Comparison of ENCODE assay signal across 10 mouse cellular contexts in genomic region chr12:83713749-83714148, GRCm38 (mm10). TPM values are rescaled to one million over a fixed set of nuclear protein-coding genes. Genes with fewer than 3 reads are reported as not detected.
DNase-seq lines count a peak whose midpoint lies in the region; ATAC-seq and TF ChIP-seq lines count a peak whose summit lies in the region.
"Had no signal": no experiment of that assay in that cellular context is flagged by ENCODE, and none has a peak within 500 bp of the region (broad histone marks: within the 10 kb centered on the region; RNA-seq: fewer than 3 reads in every experiment).

No protein-coding gene starts in this region.

- H3K27me3 ChIP-seq in hindbrain, embryonic 15.5 days = no peaks in the 10 kb centered on the region
- H3K27me3 ChIP-seq in hindbrain, embryonic 10.5 days (ENCODE audit: insufficient read depth, poor library complexity, severe bottlenecking) = no peaks in the 10 kb centered on the region
- H3K27me3 ChIP-seq in splenic B cell, adult 2 months (ENCODE audit: control insufficient read depth, insufficient read depth, low read length, poor library complexity, severe bottlenecking) = no peaks in the 10 kb centered on the region
- H3K27me3 ChIP-seq: lung, embryonic 15.5 days had no signal

- DNase-seq in hindbrain, embryonic 10.5 days (ENCODE audit: low spot score) = no peak
- DNase-seq in 3T3-L1 (ENCODE audit: low read depth, low spot score) = peak; percentile 83
- peak; percentile 81 for DNase-seq in cerebellum, adult 9-10 months
- DNase-seq in layer of hippocampus, adult 2 months (ENCODE audit: low spot score in 2 of 2) = peak; percentile 64 to 68
- peak; percentile 71 for DNase-seq in splenic B cell, adult 2 months (ENCODE audit: low read depth, low spot score)

- no peaks in the 10 kb centered on the region for H3K4me1 ChIP-seq in hindbrain, embryonic 15.5 days (replicated peaks)
- H3K4me1 ChIP-seq in hindbrain, embryonic 10.5 days (replicated peaks) = no peaks in the 10 kb centered on the region
- H3K4me1 ChIP-seq: lung, embryonic 15.5 days had no signal

- no peak overlapping the region for H3K4me2 ChIP-seq in hindbrain, embryonic 15.5 days
- H3K4me2 ChIP-seq: lung, embryonic 15.5 days had no signal

- H3K36me3 ChIP-seq in hindbrain, embryonic 15.5 days = peaks cover 54% of the 10 kb centered on the region
- H3K36me3 ChIP-seq in hindbrain, embryonic 10.5 days = peaks cover 86% of the 10 kb centered on the region
- peaks cover 19% of the 10 kb centered on the region for H3K36me3 ChIP-seq in splenic B cell, adult 2 months (ENCODE audit: control insufficient read depth, insufficient read depth, low read length, poor library complexity, severe bottlenecking)

- no peak overlapping the region for H3K27ac ChIP-seq in hindbrain, embryonic 15.5 days (replicated peaks)
- no peak overlapping the region for H3K27ac ChIP-seq in hindbrain, embryonic 10.5 days
- H3K27ac ChIP-seq in layer of hippocampus, adult 2 months = peak overlapping the region; percentile 46; the same call in 1 of the 2 replicates
- H3K27ac ChIP-seq: lung, embryonic 15.5 days had no signal

- WGBS in hindbrain, embryonic 15.5 days = 45% methylated on average over 2 of the region's 2 CpGs
- WGBS in hindbrain, embryonic 10.5 days = 56% methylated on average over 2 of the region's 2 CpGs

- TF ChIP-seq CTCF in layer of hippocampus, adult 2 months (conservative IDR thresholded peaks at IDR 0.05) = peak; percentile 91

- ATAC-seq in hindbrain, embryonic 15.5 days (ENCODE audit: low FRiP score, low read depth) = 0 out of 2 replicates have a peak, but pooled peaks have one; percentile 63
- peak; percentile 63 for ATAC-seq in CD4-positive, CD25-positive, alpha-beta regulatory T cell, adult 4 months
- ATAC-seq in activated CD4-positive, CD25-positive, alpha-beta regulatory T cell, adult 4 months = no peak

- no peak overlapping the region for H3K4me3 ChIP-seq in hindbrain, embryonic 15.5 days
- no peak overlapping the region for H3K4me3 ChIP-seq in hindbrain, embryonic 10.5 days
- no peak overlapping the region for H3K4me3 ChIP-seq in layer of hippocampus, adult 2 months
- H3K4me3 ChIP-seq: erythroblast, embryonic 14.5 days; lung, embryonic 15.5 days had no signal

- H3K9me3 ChIP-seq in hindbrain, embryonic 15.5 days = no peaks in the 10 kb centered on the region
- no peaks in the 10 kb centered on the region for H3K9me3 ChIP-seq in hindbrain, embryonic 10.5 days
- H3K9me3 ChIP-seq: lung, embryonic 15.5 days had no signal

- H3K9ac ChIP-seq in hindbrain, embryonic 15.5 days = no peak overlapping the region
- H3K9ac ChIP-seq: lung, embryonic 15.5 days had no signal

RNA-seq across cellular contexts. Expression of gene Psen1, which starts 25.8 kb away (rescaled TPM):
- 66.3 and 71.4 TPM in 2 replicates for polyA plus RNA-seq in hindbrain, embryonic 15.5 days (2015; fragmentation: Nextera tagmentation; extraction: Ambion mirVana)
- polyA plus RNA-seq in hindbrain, embryonic 10.5 days (2016; fragmentation: Nextera tagmentation; extraction: Ambion mirVana) = 68.0 and 70.4 TPM in 2 replicates
- polyA plus RNA-seq in CD4-positive, CD25-positive, alpha-beta regulatory T cell, adult 4 months (2017; shearing (Covaris generic)) = 100 to 1,000 TPM in 1 of 2 experiments, 10 to 100 TPM in 1; 94.1 to 107 TPM
- total RNA-seq in layer of hippocampus, adult 2 months (2021) = 10 to 100 TPM; 64.7 to 67.5 TPM
- 100 to 1,000 TPM in 1 of 2 experiments, 10 to 100 TPM in 1; 95.7 to 120 TPM for polyA plus RNA-seq in activated CD4-positive, CD25-positive, alpha-beta regulatory T cell, adult 4 months (2017; shearing (Covaris generic))

RNA-seq across cellular contexts. Expression of gene Papln, which starts 49.7 kb away (rescaled TPM):
- polyA plus RNA-seq in hindbrain, embryonic 15.5 days (2015; fragmentation: Nextera tagmentation; extraction: Ambion mirVana) = 0.32 and 0.52 TPM in 2 replicates
- polyA plus RNA-seq in hindbrain, embryonic 10.5 days (2016; fragmentation: Nextera tagmentation; extraction: Ambion mirVana) = 0.04 and 0.14 TPM in 2 replicates
- not detected for polyA plus RNA-seq in CD4-positive, CD25-positive, alpha-beta regulatory T cell, adult 4 months (2017; shearing (Covaris generic))
- total RNA-seq in layer of hippocampus, adult 2 months (2021) = 1 to 10 TPM; 2.4 to 4.0 TPM
- polyA plus RNA-seq in activated CD4-positive, CD25-positive, alpha-beta regulatory T cell, adult 4 months (2017; shearing (Covaris generic)) = not detected
- polyA plus RNA-seq: erythroblast, embryonic 14.5 days had no signal
